Mouse (Mus musculus): ENCODE data around the gene Rad23a. TPM values are rescaled to one million over a fixed set of nuclear protein-coding genes. Genes with fewer than 3 reads are reported as not detected.

Rad23a gene
- polyA plus RNA-seq, 1 experiment: 68.3 TPM

DNA sequence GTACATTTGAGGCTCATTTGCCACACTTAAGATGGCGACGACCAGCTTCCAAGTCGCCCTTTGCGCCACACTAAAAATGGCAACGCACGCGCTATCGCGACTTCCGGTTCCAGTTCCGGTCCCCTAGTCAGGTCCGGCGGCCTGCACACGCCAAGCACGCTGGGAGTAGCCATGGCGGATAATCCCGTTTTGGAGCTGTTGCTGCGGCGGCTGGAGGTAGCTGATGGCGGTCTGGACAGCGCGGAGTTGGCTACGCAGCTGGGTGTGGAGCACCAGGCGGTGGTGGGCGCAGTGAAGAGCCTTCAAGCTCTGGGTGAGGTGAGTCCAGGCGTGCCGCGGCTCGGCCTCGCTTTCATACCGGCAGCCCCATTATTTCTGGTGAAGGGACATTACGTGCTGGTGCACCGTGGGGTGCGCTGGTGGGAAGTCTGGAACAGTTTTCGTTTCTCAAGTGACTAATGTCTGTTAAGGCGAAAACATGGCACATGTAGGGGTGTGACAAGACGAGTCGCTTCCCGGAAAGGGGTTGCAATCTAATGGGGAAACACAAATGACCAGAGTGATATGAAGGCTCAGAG is 16.5 kb upstream of the Rad23a start, which contains the start of gene Farsa:
Gene Farsa, plus strand, starts transcription at position 126 of the 578 bp plus-strand sequence.
- no peaks in the 10 kb centered on the region for H3K27me3 ChIP-seq (ENCODE audit: control insufficient read depth, insufficient read depth, insufficient read length)
- H3K79me2 ChIP-seq (ENCODE audit: control insufficient read depth, insufficient read depth): peaks cover 44% of the 10 kb centered on the region
- H3K79me3 ChIP-seq (ENCODE audit: low read depth): peaks cover 31% of the 10 kb centered on the region
- peak; percentile 94 for TF ChIP-seq MAX (IDR thresholded peaks at IDR 0.05)
- no peak for TF ChIP-seq FOSL1 (IDR thresholded peaks at IDR 0.05; ENCODE audit: insufficient read depth, low read length, poor library complexity, severe bottlenecking)
- H3K36me3 ChIP-seq (ENCODE audit: control insufficient read depth, insufficient read depth): peaks cover 28% of the 10 kb centered on the region
- H3ac ChIP-seq (ENCODE audit: control insufficient read depth, insufficient read length, low read depth): peak within 1 kb of the TSS; percentile 90
- peak within 1 kb of the TSS; percentile 99 for H3K4me3 ChIP-seq (ENCODE audit: insufficient read depth, poor library complexity, severe bottlenecking)

DNA sequence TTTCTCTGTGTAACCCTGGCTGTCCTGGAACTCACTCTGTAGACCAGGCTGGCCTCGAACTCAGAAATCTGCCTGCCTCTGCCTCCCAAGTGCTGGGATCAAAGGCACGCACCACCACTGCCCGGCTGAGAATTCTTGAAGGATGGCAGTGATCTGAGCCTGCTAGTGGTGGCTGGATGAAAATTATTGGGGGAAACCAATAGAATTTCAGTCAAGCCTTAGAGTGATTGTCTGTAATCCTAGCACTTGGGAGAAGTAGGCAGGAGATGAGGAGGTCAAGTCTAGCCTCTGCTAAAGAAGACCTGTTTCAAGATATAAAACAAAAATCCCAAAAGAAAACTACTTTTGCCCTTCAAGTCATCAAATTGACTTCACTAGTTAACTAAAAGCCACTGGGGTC is 16.0 kb upstream of the Rad23a start:
- no peaks in the 10 kb centered on the region for H3K27me3 ChIP-seq (ENCODE audit: control insufficient read depth, insufficient read depth, insufficient read length)
- peaks cover 44% of the 10 kb centered on the region for H3K79me2 ChIP-seq (ENCODE audit: control insufficient read depth, insufficient read depth)
- H3K36me3 ChIP-seq (ENCODE audit: control insufficient read depth, insufficient read depth): peaks cover 24% of the 10 kb centered on the region
- H3K79me3 ChIP-seq (ENCODE audit: low read depth): peaks cover 31% of the 10 kb centered on the region
- no peak overlapping the region for H3ac ChIP-seq (ENCODE audit: control insufficient read depth, insufficient read length, low read depth)
- TF ChIP-seq CTCF (IDR thresholded peaks at IDR 0.05; ENCODE audit: control insufficient read depth, insufficient read depth, insufficient read length) (no peak), USF1 (IDR thresholded peaks at IDR 0.05; ENCODE audit: low read depth) (no peak)
- H3K4me3 ChIP-seq (ENCODE audit: insufficient read depth, poor library complexity, severe bottlenecking): peak overlapping the region; percentile 99

DNA sequence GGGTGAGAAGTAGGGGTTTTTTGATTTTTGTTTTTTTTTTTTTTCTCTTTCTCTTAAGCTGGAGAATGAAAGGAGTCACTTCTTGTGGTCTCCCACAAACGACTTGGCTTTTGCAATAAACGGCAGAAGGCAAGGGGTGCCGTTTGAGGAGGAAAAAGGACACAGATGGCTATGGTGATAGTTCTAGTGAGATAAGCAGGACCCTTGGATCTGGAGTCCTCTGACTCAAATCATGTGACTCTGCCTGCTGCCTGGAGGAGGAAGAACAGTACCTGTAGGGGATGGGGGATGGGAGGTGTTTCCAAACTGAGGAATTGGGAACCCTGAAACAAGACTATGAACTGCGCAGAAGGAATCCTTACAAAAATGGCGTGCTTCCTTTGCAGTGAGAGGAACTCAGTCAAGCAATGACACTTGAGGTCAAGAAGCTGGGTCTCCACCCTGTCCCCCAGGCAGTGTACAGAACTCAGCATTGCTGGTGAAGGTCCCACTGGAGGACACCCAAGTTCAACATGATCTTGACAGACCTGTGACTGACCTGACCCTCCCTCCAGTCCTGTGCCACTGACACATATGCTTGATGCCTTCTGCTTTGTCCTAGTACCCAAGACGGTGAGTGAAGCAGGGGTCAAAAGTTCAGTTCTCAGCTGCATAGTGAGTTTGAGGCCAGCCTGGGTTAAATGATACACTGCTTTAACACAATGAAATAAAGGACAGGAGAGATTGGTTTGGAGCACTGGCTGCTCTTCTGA is 7.4 kb upstream of the Rad23a start:
- peaks cover 27% of the 10 kb centered on the region for H3K79me3 ChIP-seq (ENCODE audit: low read depth)
- TF ChIP-seq FOSL1 (IDR thresholded peaks at IDR 0.05; ENCODE audit: insufficient read depth, low read length, poor library complexity, severe bottlenecking): no peak
- TF ChIP-seq CEBPB (IDR thresholded peaks at IDR 0.05; ENCODE audit: low read depth): no peak
- no peak for TF ChIP-seq MAX (IDR thresholded peaks at IDR 0.05)
- no peak for TF ChIP-seq USF1 (IDR thresholded peaks at IDR 0.05; ENCODE audit: low read depth)
- no peak for TF ChIP-seq CTCF (IDR thresholded peaks at IDR 0.05; ENCODE audit: control insufficient read depth, insufficient read depth, insufficient read length)
- no peak for TF ChIP-seq MYOD1 (IDR thresholded peaks at IDR 0.05; ENCODE audit: control insufficient read depth, insufficient read length, low read depth)
- H3K27me3 ChIP-seq (ENCODE audit: control insufficient read depth, insufficient read depth, insufficient read length): no peaks in the 10 kb centered on the region
- peaks cover 37% of the 10 kb centered on the region for H3K79me2 ChIP-seq (ENCODE audit: control insufficient read depth, insufficient read depth)
- H3K36me3 ChIP-seq (ENCODE audit: control insufficient read depth, insufficient read depth): peaks cover 31% of the 10 kb centered on the region
- H3ac ChIP-seq (ENCODE audit: control insufficient read depth, insufficient read length, low read depth): no peak overlapping the region
- H3K4me3 ChIP-seq (ENCODE audit: insufficient read depth, poor library complexity, severe bottlenecking): no peak overlapping the region

DNA sequence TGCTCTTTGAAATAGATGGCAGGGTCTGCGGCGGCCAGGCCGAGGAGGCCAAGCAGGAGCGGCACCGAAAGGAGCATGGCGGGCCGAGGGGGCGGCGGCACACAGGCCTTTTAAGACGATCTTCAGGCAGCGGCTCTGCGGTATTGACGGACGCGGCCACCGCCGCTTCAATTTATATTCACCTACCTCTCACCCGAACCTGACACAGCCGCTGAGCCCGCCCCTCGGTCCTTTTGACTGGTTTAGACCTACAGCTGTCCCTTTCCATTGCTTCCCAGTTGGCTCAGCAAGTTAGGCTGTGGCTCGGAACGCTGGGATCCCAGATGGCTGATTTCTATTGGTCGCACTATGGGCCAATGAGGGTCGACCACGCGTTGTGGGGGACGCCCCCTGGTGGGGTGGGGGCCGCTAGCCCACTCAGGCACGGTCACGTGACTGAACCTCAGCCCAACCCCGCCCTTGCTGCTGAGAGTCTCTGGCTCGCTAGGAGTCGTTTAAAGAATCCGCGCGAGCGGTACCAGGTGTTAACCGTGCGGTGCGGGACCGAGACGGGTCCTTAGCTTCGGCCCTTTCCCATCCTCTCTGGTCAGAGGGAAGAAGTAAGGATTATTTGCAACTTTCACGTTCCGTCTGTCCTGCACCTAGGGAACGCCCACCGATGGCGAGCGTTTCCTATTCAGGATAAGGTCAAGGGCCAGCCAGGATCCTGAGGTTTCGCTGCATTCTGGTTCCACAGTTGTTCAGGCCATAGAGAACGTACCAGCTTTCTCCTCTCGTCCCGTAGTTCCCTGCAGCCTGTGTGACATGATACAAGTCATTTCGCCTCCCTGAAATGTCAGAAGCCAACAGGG is 6.5 kb upstream of the Rad23a start, which contains the start of gene Calr:
Gene Calr, minus strand, starts transcription at position 213 of the 851 bp plus-strand sequence.
- H3K4me3 ChIP-seq (ENCODE audit: insufficient read depth, poor library complexity, severe bottlenecking): peak within 1 kb of the TSS; percentile 97
- peaks cover 42% of the 10 kb centered on the region for H3K79me2 ChIP-seq (ENCODE audit: control insufficient read depth, insufficient read depth)
- peaks cover 40% of the 10 kb centered on the region for H3K36me3 ChIP-seq (ENCODE audit: control insufficient read depth, insufficient read depth)
- no peaks in the 10 kb centered on the region for H3K27me3 ChIP-seq (ENCODE audit: control insufficient read depth, insufficient read depth, insufficient read length)
- H3K79me3 ChIP-seq (ENCODE audit: low read depth): peaks cover 27% of the 10 kb centered on the region
- TF ChIP-seq MAX (IDR thresholded peaks at IDR 0.05) (peak; percentile 59), USF1 (IDR thresholded peaks at IDR 0.05; ENCODE audit: low read depth) (peak; percentile 98), MYOG (IDR thresholded peaks at IDR 0.05; ENCODE audit: control insufficient read depth, extremely low read depth, insufficient read length) (no peak), MYOD1 (IDR thresholded peaks at IDR 0.05; ENCODE audit: control insufficient read depth, insufficient read length, low read depth) (no peak)
- H3ac ChIP-seq (ENCODE audit: control insufficient read depth, insufficient read length, low read depth): peak within 1 kb of the TSS; percentile 88

DNA sequence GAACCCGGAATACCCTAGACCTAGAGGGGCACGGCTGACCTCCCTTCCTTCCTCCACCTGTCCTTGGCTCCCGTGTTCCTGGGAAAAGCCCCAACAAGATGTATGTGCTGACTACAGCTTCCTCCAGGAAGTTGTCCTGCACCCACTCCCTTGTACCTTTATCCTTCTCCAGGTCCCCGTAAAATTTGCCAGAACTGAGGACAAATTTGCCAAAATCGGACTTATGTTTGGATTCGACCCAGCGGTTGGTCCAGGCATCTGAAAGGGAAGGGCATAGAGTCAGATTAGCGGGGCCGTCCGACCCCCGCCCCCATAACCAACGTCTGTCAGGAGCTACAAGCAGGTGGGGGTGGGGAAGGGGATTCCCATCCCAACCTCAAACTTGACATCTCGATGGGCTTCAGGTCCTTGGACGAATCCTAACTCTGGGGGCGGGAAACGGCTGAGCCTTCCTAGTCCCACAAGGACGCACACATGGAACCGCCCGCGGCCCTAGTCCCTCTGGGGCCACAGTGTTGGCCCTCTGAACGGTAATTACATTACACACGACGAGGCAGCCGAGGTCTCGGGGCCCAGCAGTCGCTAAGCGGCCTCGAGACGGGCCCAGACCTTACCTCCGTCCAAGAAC is 5.7 kb upstream of the Rad23a start:
- TF ChIP-seq CTCF (IDR thresholded peaks at IDR 0.05; ENCODE audit: control insufficient read depth, insufficient read depth, insufficient read length) (no peak), USF1 (IDR thresholded peaks at IDR 0.05; ENCODE audit: low read depth) (no peak), MAX (IDR thresholded peaks at IDR 0.05) (no peak), MYOG (IDR thresholded peaks at IDR 0.05; ENCODE audit: control insufficient read depth, extremely low read depth, insufficient read length) (no peak)
- Histone ChIP-seq H3ac (ENCODE audit: control insufficient read depth, insufficient read length, low read depth) (peak overlapping the region; percentile 88), H3K4me3 (ENCODE audit: insufficient read depth, poor library complexity, severe bottlenecking) (peak overlapping the region; percentile 97), H3K79me2 (ENCODE audit: control insufficient read depth, insufficient read depth) (peaks cover 42% of the 10 kb centered on the region), H3K79me3 (ENCODE audit: low read depth) (peaks cover 27% of the 10 kb centered on the region), H3K36me3 (ENCODE audit: control insufficient read depth, insufficient read depth) (peaks cover 47% of the 10 kb centered on the region), H3K27me3 (ENCODE audit: control insufficient read depth, insufficient read depth, insufficient read length) (no peaks in the 10 kb centered on the region)

Data from C2C12 (cell line).